Mouse (Mus musculus): ENCODE measurements around the gene Exoc4.

DNA sequence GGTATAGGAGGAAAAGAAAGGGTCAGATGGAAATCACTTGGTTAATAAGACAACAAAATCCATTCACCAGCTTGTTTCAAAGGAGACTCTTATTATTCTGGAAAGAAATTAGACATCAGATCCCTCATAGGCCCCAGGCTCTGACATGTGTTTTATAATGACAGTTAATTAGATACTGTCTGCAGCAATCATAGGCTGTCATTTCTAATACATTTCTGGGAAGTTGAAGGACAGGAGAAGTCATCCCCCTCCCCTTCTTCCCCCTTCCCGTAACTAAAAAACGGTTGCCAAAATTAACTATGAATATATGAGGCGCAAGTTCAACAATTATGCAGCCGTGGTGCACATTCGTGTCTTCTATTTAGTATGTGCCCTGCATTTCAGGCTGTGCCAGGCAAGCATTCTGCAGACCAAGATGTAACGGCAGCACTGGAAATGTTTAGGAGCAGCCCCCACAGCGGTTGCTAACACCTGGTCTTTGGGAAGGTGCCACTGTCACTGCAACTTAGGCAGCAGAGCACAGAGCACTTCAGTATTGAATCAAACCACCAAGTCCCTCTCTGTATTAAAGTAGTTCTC is 463.7 kb downstream of the Exoc4 start:
- no peak for TF ChIP-seq CTCF (IDR thresholded peaks at IDR 0.05; ENCODE audit: insufficient read depth, low read length)
- no peak for TF ChIP-seq POLR2A (IDR thresholded peaks at IDR 0.05; ENCODE audit: borderline replicate concordance, extremely low read depth, low read depth, low read length)
